Mouse (Mus musculus) heart, embryonic 16.5 days (tissue): ENCODE data around the gene Zfp367. TPM values are rescaled to one million over a fixed set of nuclear protein-coding genes. Genes with fewer than 3 reads are reported as not detected.

ENCODE experiments used
- ATAC-seq: fragments of 200-750 bp; cut with Nextera tagmentation; replicated peaks from 2 replicates; pipeline ENCODE4 v1.8.0; 2017; ENCODE audit warnings: moderate number of reproducible peaks; ENCODE audit not compliant: insufficient read depth, low FRiP score; ENCODE audit errors: extremely low read depth
- H3K27ac ChIP-seq: fragments of 300-500 bp; sonication (generic); 2 replicates; pipeline ENCODE4 v1.5.1; 2014; ENCODE audit warnings: mild to moderate bottlenecking, low read length, control low read depth, moderate library complexity
- H3K27me3 ChIP-seq: fragments of 300-500 bp; sonication (generic); 2 replicates; pipeline ENCODE4 v1.6.1; 2014; ENCODE audit warnings: low read length, mixed read lengths; ENCODE audit not compliant: control insufficient read depth, insufficient read depth
- H3K36me3 ChIP-seq: fragments of 300-500 bp; sonication (generic); 2 replicates; pipeline ENCODE4 v1.6.1; 2014; ENCODE audit not compliant: control insufficient read depth, insufficient read depth
- H3K4me1 ChIP-seq: fragments of 300-500 bp; sonication (generic); 2 replicates; pipeline ENCODE4 v1.6.1; 2014; ENCODE audit warnings: low read length, mixed read lengths; ENCODE audit not compliant: control insufficient read depth, insufficient read depth
- H3K4me2 ChIP-seq: fragments of 300-500 bp; sonication (generic); 2 replicates; pipeline ENCODE4 v1.6.1; 2014; ENCODE audit warnings: low read depth, mild to moderate bottlenecking, control low read depth, low read length
- H3K4me3 ChIP-seq: fragments of 300-500 bp; sonication (generic); 2 replicates; pipeline ENCODE4 v1.5.1; 2014; ENCODE audit warnings: mild to moderate bottlenecking, control low read depth, low read length
- H3K9ac ChIP-seq: fragments of 300-500 bp; sonication (generic); 2 replicates; pipeline ENCODE4 v1.6.1; 2014; ENCODE audit warnings: low read length, control low read depth
- H3K9me3 ChIP-seq: fragments of 300-500 bp; sonication (generic); replicated peaks from 2 replicates; pipeline ENCODE4 v1.6.1; 2016; ENCODE audit warnings: low read length; ENCODE audit not compliant: control insufficient read depth
- WGBS: fragments of 180-500 bp; shearing (Covaris S2); extraction: QIAGEN DNeasy Blood & Tissue Kit; methylation state at CpG from one replicate; pipeline ENCODE4 v1.1.7; 2014; 5-methylcytosine and 5-hydroxymethylcytosine counted together
- polyA plus RNA-seq: library from polyadenylated mRNA; unstranded; fragments of >200 nt; fragmentation: Nextera tagmentation; extraction: Ambion mirVana; gene quantifications from 2 replicates; pipeline ENCODE4 v1.2.1, GENCODE M21; 2015

The Zfp367 gene
- polyA plus RNA-seq = 27.7 and 29.6 TPM in 2 replicates

- ATAC-seq = peak; percentile 94
- 0% methylated on average over 55 of the region's 56 CpGs for WGBS
- H3K4me3 ChIP-seq = peak within 1 kb of the TSS; percentile 83
Measured at GRCm38 (mm10) chr13:64153083-64153682, at the start of gene Zfp367. Gene Zfp367, minus strand, starts transcription at chr13:64153202.

GRCm38 (mm10) chr13:64200911-64201310, 47.9 kb upstream of the Zfp367 start:
- Histone ChIP-seq H3K4me2 (no peak overlapping the region), H3K27me3 (no peaks in the 10 kb centered on the region), H3K4me3 (no peak overlapping the region), H3K9ac (no peak overlapping the region), H3K36me3 (peaks cover 14% of the 10 kb centered on the region), H3K27ac (no peak overlapping the region), H3K9me3 (no peaks in the 10 kb centered on the region), H3K4me1 (peaks cover 3% of the 10 kb centered on the region; the same call in 1 of the 2 replicates)
- ATAC-seq = no peak
- WGBS = 83% methylated on average over 4 of the region's 4 CpGs

More at GRCm38 (mm10) chr13:64153083-64153682, at the start of gene Zfp367:
- no peaks in the 10 kb centered on the region for H3K27me3 ChIP-seq
- no peaks in the 10 kb centered on the region for H3K36me3 ChIP-seq
- peak within 1 kb of the TSS; percentile 94 for H3K27ac ChIP-seq
- H3K4me1 ChIP-seq = peaks cover 28% of the 10 kb centered on the region
- peak within 1 kb of the TSS; percentile 93 for H3K4me2 ChIP-seq
- no peaks in the 10 kb centered on the region for H3K9me3 ChIP-seq
- peak within 1 kb of the TSS; percentile 87 for H3K9ac ChIP-seq

- no peak overlapping the region for H3K4me3 ChIP-seq
- H3K9me3 ChIP-seq = no peaks in the 10 kb centered on the region
- H3K27ac ChIP-seq = no peak overlapping the region
- H3K4me1 ChIP-seq = no peaks in the 10 kb centered on the region
- no peak overlapping the region for H3K9ac ChIP-seq
- no peak overlapping the region for H3K4me2 ChIP-seq
- no peaks in the 10 kb centered on the region for H3K27me3 ChIP-seq
- 79% methylated on average over 4 of the region's 4 CpGs for WGBS
- ATAC-seq = no peak
- peaks cover 14% of the 10 kb centered on the region for H3K36me3 ChIP-seq
Measured at GRCm38 (mm10) chr13:64198310-64198709, 45.3 kb upstream of the Zfp367 start.

- H3K4me2 ChIP-seq = no peak overlapping the region
- no peak overlapping the region for H3K27ac ChIP-seq
- peaks cover 14% of the 10 kb centered on the region for H3K36me3 ChIP-seq
- no peak for ATAC-seq
- no peaks in the 10 kb centered on the region for H3K4me1 ChIP-seq
- H3K9me3 ChIP-seq = no peaks in the 10 kb centered on the region
- no peak overlapping the region for H3K9ac ChIP-seq
- WGBS = 70% methylated on average over 6 of the region's 6 CpGs
- no peak overlapping the region for H3K4me3 ChIP-seq
- no peaks in the 10 kb centered on the region for H3K27me3 ChIP-seq
Measured at GRCm38 (mm10) chr13:64197899-64198298, 44.9 kb upstream of the Zfp367 start.

- H3K4me1 ChIP-seq = peaks cover 10% of the 10 kb centered on the region
- H3K36me3 ChIP-seq = peaks cover 17% of the 10 kb centered on the region
- H3K4me2 ChIP-seq = no peak overlapping the region
- peak; percentile 73 for ATAC-seq
- H3K27me3 ChIP-seq = no peaks in the 10 kb centered on the region
- H3K9ac ChIP-seq = no peak overlapping the region
- H3K27ac ChIP-seq = peak overlapping the region; percentile 65
- no peak overlapping the region for H3K4me3 ChIP-seq
- no peaks in the 10 kb centered on the region for H3K9me3 ChIP-seq
Measured at GRCm38 (mm10) chr13:64187065-64187464, 34.1 kb upstream of the Zfp367 start.

- no peak overlapping the region for H3K9ac ChIP-seq
- 89% methylated on average over 4 of the region's 4 CpGs for WGBS
- peaks cover 18% of the 10 kb centered on the region for H3K36me3 ChIP-seq
- H3K27ac ChIP-seq = peak overlapping the region; percentile 65
- no peaks in the 10 kb centered on the region for H3K9me3 ChIP-seq
- H3K27me3 ChIP-seq = no peaks in the 10 kb centered on the region
- H3K4me1 ChIP-seq = peaks cover 10% of the 10 kb centered on the region
- no peak for ATAC-seq
- H3K4me3 ChIP-seq = no peak overlapping the region
- no peak overlapping the region for H3K4me2 ChIP-seq
Measured at GRCm38 (mm10) chr13:64186516-64186915, 33.5 kb upstream of the Zfp367 start.

- Histone ChIP-seq H3K4me2 (no peak overlapping the region), H3K27me3 (no peaks in the 10 kb centered on the region), H3K4me1 (peaks cover 10% of the 10 kb centered on the region), H3K36me3 (peaks cover 23% of the 10 kb centered on the region), H3K9ac (no peak overlapping the region), H3K4me3 (no peak overlapping the region), H3K27ac (no peak overlapping the region), H3K9me3 (no peaks in the 10 kb centered on the region)
- ATAC-seq = no peak
- 89% methylated on average over 9 of the region's 9 CpGs for WGBS
Measured at GRCm38 (mm10) chr13:64185586-64185985, 32.6 kb upstream of the Zfp367 start.

GRCm38 (mm10) chr13:64185176-64185575, 32.2 kb upstream of the Zfp367 start:
- Histone ChIP-seq H3K4me2 (no peak overlapping the region), H3K27ac (no peak overlapping the region), H3K9me3 (no peaks in the 10 kb centered on the region), H3K4me1 (peaks cover 10% of the 10 kb centered on the region), H3K36me3 (peaks cover 23% of the 10 kb centered on the region), H3K4me3 (no peak overlapping the region), H3K9ac (no peak overlapping the region), H3K27me3 (no peaks in the 10 kb centered on the region)
- WGBS = 68% methylated on average over 7 of the region's 7 CpGs
- ATAC-seq = no peak

- Histone ChIP-seq H3K9me3 (no peaks in the 10 kb centered on the region), H3K27ac (no peak overlapping the region), H3K4me1 (peaks cover 10% of the 10 kb centered on the region), H3K9ac (no peak overlapping the region), H3K4me2 (no peak overlapping the region), H3K27me3 (no peaks in the 10 kb centered on the region), H3K36me3 (peaks cover 23% of the 10 kb centered on the region), H3K4me3 (no peak overlapping the region)
- no peak for ATAC-seq
- WGBS = 79% methylated on average over 10 of the region's 10 CpGs
Measured at GRCm38 (mm10) chr13:64184361-64184760, 31.4 kb upstream of the Zfp367 start.
